Mouse (Mus musculus): ENCODE measurements at regions not wholly inside any gene's neighbourhood (a gene's known extent, or its start where the extent isn't known, plus 50 kb on each side); places are given as distances from the start of the nearest gene placed in this dataset.

DNA sequence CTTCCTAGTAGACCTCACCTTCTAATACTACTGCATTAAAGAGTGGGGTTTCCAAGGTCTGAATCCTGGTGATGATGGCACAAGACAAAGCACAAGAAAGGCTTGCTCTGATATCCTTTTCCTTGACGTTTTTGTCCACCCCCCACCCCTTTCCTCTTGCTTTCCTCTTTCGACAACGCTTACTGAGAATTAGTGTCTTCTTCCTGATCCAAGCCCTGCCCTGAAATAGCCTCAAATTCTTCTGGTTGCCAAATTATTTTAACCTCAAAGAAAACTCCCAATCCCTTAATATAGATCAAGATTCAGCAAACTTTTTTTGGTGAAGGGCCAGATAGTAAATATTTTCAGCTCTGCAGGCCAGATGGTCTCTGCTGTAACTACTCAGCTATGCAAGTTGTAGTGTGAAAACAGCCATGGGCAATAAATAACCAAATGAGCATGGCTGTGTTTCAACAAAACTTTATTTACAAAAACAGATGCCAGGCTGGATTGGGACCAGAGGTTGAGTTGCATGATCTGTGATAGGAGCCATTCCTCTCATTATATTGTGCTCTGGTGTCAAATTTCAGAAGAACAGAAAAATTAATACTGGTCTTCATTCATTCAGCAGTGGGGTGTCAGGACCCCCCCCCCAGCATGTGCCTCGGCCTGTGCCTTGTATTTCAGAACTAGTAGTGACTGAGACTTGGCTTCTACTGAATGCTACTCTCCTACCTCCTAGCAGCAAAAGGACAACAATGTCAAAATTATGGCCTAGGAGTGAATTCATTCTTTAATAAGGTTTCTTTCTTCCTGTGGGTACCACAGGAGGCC lies 218.5 kb upstream of the Nrip1 start:
- DNase-seq (ENCODE audit: low spot score in 2 of 2): no peak

DNA sequence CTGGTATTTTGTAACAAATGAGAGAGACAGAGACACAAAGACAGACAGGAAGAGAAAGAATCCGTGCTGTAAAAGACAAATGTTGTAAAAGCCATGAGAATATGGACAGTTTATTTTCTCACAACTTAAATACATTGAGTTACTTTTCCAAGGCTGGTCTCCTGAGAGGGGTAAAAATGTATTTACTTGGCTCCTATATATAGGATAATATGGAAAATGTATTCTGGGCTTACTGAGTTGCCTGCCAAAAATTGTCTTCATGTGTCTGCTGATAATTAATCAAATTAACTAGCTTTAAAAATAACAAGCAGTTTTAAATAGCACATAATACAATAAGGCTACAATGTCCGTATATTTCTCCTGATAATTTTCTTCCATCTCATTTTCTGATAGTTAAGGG lies 216.2 kb upstream of the Nrip1 start:
- DNase-seq (ENCODE audit: low spot score in 2 of 2): no peak

DNA sequence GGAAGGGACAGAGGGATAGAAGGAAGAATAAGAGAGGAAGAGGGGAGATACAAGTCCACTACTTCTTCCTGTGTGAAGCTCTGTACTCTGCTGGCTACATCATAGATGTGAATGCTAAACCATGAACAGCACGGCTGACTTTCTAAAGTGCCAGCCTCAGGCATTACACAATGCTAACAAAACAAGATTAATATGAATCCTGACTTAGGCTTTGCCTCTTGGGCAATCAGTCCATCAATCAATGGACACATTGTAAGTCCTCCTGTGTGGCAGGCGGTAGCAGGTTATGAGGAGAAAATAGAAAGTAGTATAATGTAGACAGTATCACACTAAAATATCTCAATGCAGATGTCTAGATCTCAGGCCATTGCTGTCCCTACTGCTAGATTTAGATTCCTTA lies 203.6 kb upstream of the Nrip1 start:
- no peak for DNase-seq (ENCODE audit: low spot score in 2 of 2)

DNA sequence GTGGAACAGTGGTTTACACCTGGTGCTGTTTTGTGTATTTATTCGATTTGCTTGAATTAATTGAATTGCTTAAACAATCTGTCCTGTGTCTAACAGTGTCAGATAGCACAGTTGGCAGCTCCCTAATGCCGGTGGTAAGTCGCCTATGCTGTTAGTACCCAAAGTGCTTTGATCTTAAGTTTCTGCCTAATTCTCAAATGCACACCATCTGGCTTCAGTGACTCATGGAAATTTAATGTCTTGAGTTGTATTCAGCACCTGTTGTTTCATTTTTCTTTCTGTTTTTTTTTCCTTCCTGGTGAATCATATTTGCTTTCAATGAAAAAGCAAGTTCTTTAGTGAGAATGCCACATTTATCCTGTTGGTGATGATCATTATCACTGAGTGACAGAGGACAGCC lies 201.7 kb upstream of the Nrip1 start:
- DNase-seq (ENCODE audit: low spot score in 2 of 2): no peak

DNA sequence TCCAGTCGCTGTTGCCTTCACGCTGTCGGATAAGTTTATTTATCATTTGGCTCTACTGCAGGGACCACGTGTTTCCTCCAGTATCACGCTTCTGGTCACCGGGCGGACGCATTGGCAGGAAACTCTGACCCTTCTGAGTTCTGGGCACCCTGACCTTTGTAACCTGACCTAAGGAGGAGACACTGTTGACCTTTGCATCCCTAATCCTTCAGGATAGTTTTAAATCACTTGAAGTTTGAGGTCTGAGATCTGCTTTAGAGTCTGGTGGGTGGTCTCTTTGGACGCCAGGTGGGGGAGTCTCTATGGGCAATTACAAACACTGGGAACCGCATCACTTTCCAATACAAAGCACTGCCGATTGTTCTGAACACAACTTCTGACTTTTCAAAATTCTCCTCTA lies 192.6 kb upstream of the Nrip1 start:
- DNase-seq (ENCODE audit: low spot score in 2 of 2): no peak

DNA sequence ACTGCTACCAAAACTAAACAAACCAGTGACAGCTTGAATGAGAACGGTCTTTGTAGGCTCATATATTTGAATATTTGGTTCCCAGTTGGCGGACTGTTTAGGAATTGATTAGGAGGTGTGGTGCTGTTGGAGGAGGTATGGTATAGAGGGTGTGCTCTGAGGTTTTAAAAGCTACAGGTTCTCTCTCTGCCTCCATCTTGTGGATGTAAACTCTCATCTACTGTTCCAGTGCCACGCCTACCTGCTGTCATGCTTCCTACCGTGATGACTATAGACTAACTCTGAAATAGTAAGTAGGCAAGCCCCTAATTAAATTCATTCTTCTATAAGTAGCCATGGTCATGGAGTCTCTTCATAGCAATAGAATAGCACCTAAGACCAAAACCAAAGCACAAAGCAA lies 181.2 kb upstream of the Nrip1 start:
- DNase-seq (ENCODE audit: low spot score in 2 of 2): no peak

DNA sequence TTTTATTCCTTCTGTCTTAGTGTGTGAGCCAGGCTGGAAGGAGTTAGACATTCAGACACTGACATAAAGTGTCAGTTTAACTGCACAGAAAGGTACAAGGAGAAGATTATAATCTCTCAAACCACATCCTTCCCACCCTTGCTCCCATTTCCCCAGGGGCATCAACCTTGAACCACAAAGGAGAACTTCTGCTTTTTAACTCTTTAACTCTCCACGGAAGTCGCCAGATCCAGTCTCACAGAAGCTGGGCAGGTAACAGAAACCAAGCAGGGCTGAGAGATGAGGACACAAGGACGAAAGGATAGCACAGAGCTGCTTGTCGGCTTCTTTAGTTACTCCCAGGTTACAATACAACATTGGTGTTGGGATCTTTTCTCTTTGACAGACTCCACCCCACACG lies 176.0 kb upstream of the Nrip1 start:
- DNase-seq (ENCODE audit: low spot score in 2 of 2): no peak

DNA sequence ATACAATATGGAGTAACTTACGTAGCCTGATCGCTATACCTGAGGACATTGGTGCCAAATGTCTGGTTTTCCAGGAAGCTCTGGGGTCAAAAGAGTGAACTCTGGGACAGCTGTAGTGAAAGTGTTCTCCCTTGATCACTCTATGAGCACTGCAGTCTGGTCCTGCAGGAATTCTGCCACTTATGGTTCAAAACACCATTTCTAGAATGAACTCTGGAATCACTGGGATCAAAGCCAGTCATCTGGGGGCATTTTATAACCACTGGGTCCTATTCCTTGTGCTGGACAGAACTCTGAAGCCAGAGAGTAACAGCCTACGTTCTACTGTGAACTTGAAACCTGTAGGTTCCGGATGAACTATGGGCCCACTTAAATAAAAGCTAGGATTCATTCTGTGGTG lies 173.5 kb upstream of the Nrip1 start:
- no peak for DNase-seq (ENCODE audit: low spot score in 2 of 2)

DNA sequence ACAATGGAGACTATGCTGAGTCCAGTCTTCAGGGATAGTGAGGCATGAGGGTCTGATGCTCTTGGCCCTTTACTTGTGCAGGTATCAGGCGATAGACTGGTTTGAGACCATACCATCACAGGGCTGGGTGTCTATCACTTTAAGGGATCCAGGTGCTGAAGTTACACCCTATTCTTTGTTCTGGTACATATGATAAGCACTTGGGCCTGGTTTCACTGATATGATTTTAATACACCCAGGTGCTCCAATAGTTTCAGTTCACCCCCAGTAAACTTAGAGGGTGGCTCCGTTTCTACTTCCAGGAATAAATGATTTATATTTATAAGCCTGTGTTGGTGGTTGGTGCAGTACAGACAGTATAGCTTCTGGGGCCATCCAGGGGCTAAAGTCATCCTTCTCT lies 173.0 kb upstream of the Nrip1 start:
- DNase-seq (ENCODE audit: low spot score in 2 of 2): no peak

DNA sequence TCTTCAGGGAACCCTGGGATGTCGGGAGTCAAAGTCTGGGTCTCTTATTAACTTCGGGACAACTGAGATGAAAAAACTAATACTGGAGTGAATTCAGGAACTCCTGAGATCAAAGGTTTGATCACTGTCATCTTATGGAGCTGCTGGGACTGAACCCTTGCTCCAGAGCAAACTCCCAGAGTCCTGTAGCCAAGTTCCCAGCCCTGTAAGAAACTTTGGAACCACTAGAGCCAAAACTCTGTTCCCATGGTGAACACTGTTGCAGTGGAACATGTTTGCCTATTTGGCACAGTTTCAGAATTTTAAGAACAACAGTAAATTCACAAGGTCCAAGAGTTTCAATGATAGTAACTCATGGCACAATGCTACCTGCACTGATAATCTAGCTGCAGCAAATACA lies 172.3 kb upstream of the Nrip1 start:
- DNase-seq (ENCODE audit: low spot score in 2 of 2): no peak

DNA sequence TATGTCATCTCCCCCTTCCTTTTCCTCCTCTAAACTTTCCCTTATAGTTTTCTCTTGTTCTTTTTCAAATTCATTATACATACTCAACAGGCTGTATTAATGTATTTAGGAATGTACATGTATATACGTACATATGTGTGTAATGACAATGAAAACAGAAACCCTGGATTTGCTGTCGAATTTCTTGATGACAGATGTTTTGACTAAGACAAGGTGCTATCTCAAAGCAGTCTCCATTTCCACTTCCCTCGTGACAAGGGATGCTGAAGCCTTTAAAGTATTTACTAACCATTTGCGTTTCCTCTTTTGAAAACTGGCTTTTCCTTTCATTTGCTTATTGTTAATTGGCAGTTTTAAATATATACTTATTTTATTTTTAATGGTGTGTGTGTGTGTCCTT lies 171.3 kb upstream of the Nrip1 start:
- no peak for DNase-seq (ENCODE audit: low spot score in 2 of 2)

DNA sequence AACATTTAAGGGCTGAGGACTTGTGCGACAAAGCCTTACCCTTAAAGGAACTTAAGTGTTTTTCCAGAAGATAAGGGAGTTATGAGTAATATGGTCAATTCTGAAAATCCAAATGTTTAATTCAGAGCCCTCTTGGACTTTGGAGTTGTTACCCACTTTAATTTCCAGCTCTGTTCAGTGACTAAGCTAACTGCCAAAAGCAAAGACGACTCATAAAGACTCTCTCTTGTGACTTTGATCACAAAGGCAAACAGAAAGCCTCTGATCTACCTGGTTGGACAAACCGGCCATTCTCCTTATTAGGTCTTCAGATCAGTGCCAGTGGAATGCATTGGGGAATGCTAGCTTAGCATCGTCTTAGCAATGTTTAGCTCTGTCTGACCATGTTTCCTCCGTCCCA lies 167.3 kb upstream of the Nrip1 start:
- no peak for DNase-seq (ENCODE audit: low spot score in 2 of 2)

DNA sequence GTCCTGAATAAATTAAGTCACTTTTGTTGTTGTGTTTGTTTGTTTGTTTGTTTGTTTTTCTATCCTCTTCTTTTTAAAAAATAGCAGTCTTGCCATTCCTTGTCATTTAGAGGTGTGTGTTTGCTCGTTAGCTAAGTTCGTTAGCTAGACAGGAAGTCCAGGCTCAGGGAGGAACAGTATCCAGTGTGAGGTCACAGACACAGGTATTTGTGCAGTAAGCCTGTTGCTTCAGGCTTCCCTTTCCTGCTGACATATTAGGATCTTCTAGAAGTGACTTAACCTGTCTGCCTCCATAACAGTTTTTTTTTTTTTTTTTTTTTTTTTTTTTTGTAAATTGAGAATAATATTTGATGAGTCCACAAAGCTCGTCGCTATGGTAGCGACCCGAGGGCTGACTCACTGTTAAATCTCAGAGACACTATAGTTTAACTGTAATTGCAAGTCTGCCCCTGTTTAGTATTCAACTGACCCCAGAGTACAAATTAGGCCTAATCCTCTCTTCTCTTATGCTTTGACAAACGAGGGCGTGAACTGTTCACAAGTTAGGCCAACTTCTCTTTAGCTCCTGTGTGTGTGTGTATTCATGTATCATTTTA lies 166.8 kb upstream of the Nrip1 start:
- no peak for DNase-seq (ENCODE audit: low spot score in 2 of 2)

DNA sequence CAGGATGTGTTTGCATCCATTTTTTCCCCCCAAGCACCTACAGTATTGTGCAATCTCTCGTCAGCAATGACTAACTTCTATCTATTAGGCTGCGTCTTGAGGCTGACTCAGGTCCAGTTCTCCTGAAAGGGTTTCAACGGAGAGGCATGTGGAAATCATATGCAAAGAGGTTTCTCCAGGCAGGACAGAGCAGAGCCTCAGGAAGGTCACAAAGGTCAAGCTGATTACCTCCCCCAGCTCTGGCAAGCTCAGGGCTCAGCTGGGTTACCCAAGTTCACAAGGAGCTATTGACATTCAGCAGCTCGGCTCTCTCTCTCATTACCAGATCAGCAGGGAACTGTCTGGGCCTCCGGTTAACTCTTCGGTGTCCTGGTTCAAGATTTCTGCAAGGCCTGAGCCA lies 166.0 kb upstream of the Nrip1 start:
- no peak for DNase-seq (ENCODE audit: low spot score in 2 of 2)

DNA sequence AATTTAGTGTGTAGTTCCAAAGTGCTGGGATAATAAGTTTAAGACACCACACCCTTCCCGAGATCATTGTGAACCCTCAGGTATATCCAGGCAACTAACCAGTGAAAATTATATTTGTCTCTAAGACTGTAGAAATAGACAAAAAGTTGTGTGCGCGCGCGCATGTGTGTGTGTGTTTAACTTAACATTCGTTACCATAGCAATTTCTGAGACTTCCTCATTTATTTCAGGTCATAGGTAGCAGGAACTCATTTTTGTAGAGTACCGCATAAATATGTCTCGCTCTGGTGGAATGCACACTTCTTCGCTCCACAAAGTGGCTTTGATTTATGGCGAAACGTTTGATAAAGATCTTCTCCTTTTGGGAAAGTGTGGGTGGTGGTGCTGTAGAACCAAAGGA lies 164.2 kb upstream of the Nrip1 start:
- DNase-seq (ENCODE audit: low spot score in 2 of 2): peak in 1 of 2 experiments; percentile 43

DNA sequence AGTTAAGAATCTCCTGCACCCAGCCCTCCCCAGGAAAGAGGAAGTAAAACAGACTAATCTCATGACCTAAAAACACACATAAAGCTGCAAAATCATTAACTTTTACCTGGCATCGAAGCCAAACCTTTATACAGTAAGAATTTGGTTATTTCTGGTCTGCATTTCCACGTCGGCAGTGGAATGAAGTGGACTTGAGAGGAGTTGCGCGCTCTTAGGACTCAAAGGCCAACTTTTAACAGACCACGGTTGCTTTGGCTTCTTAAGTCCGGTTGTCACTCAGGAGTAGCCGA lies 159.2 kb upstream of the Nrip1 start:
- DNase-seq (ENCODE audit: low spot score in 2 of 2): no peak

DNA sequence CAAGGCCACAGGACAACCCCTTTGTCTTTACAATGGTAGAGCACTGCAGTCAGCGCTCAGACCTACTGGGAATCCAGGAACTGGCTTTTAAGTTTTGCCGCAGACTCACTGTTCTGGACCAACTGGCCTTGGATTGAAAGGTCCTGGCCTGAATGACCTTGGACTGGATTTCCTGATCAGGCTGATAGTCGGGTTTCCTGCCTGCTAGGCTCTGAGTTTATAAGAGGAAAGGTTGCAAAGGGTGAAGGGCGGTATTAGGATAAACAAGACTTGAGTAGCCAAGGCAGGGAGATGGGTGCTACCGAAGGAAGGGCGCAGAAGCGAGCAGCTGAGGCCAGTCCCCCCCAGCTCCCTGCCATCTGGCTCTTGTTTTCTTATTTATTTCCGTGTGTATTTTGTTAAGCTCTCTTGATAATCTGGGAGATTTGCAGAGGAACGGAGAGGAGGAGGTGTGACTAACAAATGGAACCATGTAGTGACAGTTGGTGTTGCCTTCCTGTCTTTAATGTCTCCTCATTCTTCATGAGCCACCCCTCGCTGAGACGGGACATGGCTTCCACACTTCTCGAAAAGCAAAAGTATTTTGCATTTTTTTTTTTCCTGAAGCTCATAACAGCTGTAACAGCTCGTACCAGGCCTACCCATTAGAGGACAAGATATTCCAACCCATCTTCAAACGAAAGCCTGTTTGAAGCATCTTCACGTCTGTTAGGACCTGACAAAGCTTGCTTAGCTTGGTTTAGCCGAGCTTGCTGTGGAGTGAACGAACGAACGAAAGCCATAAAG lies 158.7 kb upstream of the Nrip1 start:
- peak in 1 of 2 experiments; percentile 24 for DNase-seq (ENCODE audit: low spot score in 2 of 2)

DNA sequence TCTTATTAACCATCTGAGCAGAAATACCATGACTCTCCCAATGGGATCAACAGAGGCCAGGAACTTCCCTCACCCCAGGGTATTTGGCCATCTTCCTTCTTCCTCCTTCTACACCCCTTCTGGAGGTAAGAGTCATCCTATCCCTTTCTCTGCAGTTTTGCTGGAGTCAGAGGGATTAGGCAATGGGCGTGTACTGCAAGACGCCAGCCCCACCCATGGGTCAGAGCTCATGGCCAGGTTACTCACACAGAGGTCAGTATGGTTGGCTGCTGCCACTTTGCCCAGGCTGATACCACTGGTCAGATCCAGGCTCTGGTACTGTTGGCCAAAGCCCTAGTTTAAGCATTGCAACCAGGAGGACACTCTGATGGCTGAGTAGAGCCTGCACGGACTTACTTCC lies 157.3 kb upstream of the Nrip1 start:
- no peak for DNase-seq (ENCODE audit: low spot score in 2 of 2)

DNA sequence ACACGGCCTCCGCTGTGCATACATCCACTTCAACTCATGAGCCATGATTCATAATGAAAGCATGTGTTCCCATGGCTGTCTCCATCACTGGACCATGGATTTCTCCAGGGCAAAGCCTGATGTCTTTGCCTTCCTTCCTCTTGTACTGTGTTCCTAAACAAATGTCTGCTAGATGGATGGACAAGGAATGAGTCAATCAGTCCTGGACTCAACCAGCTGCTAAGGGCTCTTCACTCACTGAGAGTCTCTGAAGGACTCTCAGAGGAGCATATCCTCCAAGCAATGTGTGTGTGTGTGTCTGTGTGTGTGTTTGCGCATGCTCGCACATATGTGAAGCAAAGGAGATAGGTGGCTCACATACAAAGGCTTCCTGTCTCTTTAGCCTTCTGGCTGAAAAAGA lies 156.0 kb upstream of the Nrip1 start:
- no peak for DNase-seq (ENCODE audit: low spot score in 2 of 2)

DNA sequence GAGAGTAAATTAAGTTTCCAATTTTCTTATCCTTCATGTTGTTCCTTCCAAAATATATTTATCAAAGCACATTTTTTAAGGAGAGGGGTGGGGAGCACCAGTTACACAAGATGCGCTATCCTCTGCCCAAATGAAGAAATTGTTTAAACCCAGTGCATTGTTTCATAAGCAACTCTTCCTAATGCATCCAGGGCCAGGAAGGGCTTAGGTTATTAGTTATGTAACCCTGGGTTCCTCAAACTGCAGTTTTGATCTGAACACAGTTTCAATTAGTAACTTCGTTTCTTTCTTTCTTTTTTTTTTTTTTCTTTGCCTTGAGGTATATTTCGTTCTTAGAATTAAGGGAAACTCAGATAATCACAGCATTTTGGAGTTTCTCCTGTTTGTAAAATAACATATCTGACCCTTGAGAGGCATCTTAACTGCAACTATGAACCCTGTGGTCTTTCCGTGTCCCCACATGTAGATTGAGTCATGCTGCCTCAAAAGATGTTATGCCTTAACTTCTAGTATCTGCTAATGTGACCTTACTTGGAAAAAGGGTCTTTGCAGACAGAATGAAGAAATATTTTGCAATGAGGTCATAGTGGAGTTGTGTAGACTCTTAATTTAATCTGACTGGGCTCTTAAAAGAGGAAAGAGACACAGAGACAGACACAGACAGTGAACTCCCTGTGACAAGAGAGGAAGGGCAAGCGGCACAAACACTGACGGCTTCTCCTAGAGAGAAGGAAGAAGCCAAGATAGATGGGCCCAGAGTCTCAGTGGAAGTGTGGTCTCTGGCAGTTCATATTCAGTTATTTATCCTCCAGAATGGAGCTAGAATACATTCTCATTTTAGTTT lies 153.7 kb upstream of the Nrip1 start:
- DNase-seq (ENCODE audit: low spot score in 2 of 2): no peak

DNA sequence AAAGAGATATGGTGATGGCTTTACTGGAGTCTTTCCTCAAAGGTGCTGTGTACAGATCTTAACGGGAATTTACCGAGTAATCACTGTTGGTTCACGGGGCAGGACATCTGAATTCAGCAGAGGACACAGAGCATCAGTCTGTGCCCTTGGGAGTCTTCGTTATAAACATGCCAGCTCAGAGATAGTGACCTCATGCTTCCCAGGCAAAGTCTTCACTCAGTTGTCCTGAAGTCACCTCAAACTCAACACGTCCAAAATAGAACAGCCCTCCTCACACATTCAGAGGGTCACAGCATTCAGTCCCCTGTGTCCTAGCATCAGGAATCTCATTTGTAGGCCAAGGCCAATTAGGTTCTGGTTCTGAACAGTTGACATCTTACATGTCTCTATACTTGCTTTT lies 151.9 kb upstream of the Nrip1 start:
- DNase-seq (ENCODE audit: low spot score in 2 of 2): no peak

DNA sequence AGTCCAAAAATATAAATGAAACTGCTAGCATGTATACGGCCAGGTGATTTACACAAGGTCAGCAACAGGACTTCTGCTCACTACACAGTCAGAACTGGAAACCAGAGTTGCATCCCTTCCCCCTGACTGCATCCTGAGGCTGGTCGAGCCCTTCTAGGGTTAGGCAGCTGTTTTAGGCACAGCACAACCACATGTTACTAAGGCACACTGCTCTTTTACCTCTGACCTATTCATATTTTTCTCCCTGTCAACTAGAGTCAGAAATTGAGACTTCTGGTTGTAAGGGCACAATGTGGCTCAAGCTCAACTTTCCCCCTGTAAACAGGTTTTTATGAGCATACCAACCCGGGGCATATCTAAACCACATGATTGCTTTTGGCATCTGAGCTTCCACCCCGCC lies 151.3 kb upstream of the Nrip1 start:
- DNase-seq (ENCODE audit: low spot score in 2 of 2): no peak
